Mouse (Mus musculus): ENCODE data around the gene Prr11.
"Not testable (repeated sequence)": the region's sequence is repeated elsewhere in the genome, so short reads cannot be mapped to it uniquely, and the experiment has no call there.

The Prr11 gene

GRCm38 (mm10) chr11:87108409-87108754 is at the start of gene Prr11:
Prr11 (minus strand) TSS chr11:87108708.
- DNase-seq (ENCODE audit: low spot score): no peak

GRCm38 (mm10) chr11:87158012-87158411 is 49.5 kb upstream of the Prr11 start:
- no peak for DNase-seq (ENCODE audit: low spot score)

- no peak for DNase-seq (ENCODE audit: low spot score)
Observed at GRCm38 (mm10) chr11:87136233-87136632, 27.7 kb upstream of the Prr11 start.

GRCm38 (mm10) chr11:87126824-87127816 is 18.6 kb upstream of the Prr11 start, which contains the start of gene Trim37:
Trim37 (plus strand) TSS chr11:87127077.
- DNase-seq (ENCODE audit: low spot score): peak; percentile 91

- no peak for DNase-seq (ENCODE audit: low spot score)
Observed at GRCm38 (mm10) chr11:87126281-87126823, 17.8 kb upstream of the Prr11 start.

DNA sequence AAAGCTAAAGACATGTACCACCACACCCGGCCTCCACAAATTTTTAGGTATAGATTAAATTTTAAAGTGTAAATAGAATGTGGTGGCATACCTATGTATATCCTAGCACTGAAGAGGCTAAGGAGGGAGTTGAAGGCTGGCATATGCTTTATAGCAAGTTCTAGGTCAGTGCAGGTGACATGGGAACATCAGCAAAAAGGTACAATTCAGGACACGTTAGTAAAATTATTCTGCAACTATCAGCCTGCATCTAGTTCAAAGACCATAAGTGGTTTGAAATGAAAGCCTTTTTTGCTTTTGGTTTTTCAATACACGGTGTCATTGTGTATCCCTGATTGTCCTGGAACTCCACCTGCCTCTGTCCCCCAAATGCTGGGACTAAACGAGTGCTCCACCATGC is 17.1 kb upstream of the Prr11 start:
- DNase-seq (ENCODE audit: low spot score): no peak

GRCm38 (mm10) chr11:87121864-87122263 is 13.4 kb upstream of the Prr11 start:
- no peak for DNase-seq (ENCODE audit: low spot score)

GRCm38 (mm10) chr11:87110172-87110909 is 1.8 kb upstream of the Prr11 start:
- no peak for DNase-seq (ENCODE audit: low spot score)

GRCm38 (mm10) chr11:87109519-87110171 is 1.1 kb upstream of the Prr11 start:
- DNase-seq (ENCODE audit: low spot score): no peak

DNA sequence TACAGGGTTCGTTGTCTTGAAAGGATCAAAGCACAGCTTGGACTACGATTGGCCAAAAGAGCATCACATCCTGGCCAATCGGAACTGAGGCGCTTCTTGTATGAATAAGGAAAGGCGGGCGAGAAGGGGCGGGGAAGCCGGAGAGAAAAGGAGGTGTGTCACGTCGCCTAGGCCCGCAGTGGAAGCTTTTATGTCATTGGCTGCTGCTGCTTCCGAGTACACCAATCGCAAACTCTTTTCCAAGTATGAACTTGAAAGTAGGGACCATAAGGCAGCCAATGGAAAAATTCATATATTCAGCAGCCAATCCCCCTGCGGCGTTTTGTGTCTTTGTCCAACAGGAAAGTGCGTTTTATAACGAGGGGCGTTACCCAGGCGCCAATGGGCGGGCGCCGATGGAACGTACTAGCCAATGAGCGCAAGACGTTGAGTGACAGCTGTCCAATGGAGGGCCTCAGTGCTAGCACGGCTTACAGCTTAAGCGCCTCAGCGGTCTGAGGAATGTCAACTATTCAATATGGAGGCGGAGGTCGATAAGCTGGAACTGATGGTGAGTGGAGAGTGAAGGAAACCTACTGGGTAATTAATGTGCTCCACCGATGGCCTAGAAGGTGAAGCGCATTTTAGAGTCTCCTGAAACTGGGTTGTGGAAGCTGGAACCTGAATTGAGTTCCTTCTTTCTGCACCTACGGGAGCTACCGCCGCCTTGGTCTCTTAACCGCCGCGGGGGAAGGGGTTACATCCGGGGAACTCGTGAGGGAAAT is 429 bp upstream of the Prr11 start, which contains the start of gene Ska2:
Gene Ska2 (plus strand): TSS at position 480 of the 764 bp plus-strand sequence.
- DNase-seq (ENCODE audit: low spot score): peak; percentile 99

GRCm38 (mm10) chr11:87087142-87087541 is 21.4 kb downstream of the Prr11 start:
- no peak for DNase-seq (ENCODE audit: low spot score)

GRCm38 (mm10) chr11:87086290-87086984 is 22.1 kb downstream of the Prr11 start, which contains the start of gene Smg8:
Smg8 (minus strand) TSS chr11:87086774.
- DNase-seq (ENCODE audit: low spot score): peak; percentile 87

DNA sequence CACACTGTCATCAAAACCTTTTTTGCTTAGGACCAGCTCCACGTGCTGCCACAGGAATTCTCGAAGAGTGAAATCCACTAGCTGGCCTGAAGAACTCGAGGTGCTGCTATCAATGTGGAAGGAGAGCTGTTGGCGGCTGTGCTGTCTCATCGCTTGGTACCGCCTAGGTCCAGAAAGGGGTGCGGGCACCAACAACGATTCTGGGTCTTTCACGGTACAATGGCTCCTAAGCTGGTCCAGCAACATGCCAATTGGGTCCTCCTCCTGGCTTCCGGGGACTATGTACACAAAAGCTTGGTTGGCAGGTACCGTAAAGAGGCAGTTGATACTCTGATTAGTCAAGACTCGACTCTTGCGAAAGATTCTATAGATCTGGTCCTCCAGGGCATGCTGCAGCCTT is 23.0 kb downstream of the Prr11 start:
- DNase-seq (ENCODE audit: low spot score): no peak

DNA sequence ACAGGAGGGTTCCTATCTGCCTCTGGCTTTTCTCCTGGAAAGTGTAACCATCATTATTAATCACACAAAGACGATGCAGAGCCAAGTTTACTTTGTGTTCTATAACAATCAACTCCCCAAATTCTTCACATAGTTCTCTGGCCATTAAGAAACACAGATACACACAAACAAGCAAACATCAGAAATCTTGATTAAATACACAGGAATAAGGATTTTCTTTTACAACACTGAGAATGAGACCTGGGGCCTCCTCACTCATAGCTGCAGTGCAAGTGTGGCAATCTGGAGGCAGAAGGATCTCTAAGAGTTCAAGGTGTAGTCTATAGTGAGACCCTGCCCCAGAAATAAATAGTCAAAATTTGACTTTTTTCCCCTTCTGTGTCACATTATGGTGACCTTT is 24.8 kb downstream of the Prr11 start:
- DNase-seq (ENCODE audit: low spot score): no peak

DNA sequence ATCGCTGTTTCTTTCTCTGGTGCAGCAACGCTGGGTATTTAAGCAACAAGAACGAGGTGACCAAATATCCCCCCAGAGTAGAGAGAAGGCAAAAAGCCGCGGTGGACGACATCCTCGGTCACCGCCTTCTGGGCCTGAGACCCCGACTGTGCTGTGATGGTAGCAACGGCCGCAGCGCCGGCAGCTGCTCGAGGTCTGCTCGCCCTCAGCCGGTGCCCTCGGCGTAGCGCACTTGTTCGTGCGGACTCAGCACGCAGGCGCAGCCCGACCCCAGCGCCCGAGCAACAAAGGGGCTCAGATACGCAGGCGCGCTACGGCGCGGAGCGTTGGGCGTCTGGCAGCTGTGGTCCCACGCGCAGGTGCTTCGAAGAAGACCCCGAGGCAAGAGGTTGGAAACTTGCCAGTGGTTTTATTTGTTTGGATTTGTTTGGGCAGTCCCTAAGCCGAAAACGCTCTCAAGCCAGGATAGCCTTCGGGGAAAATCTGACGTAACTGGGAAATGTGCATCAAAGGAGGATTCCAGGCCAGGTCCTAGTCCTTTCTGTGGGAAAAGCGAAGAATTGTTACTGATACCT is 34.6 kb downstream of the Prr11 start, which contains the start of gene Gdpd1:
Gene Gdpd1 (minus strand): TSS at position 197 of the 575 bp plus-strand sequence.
- DNase-seq (ENCODE audit: low spot score): peak; percentile 89

- peak; percentile 80 for DNase-seq (ENCODE audit: low spot score)
Observed at GRCm38 (mm10) chr11:87073343-87073865, 35.1 kb downstream of the Prr11 start.

DNA sequence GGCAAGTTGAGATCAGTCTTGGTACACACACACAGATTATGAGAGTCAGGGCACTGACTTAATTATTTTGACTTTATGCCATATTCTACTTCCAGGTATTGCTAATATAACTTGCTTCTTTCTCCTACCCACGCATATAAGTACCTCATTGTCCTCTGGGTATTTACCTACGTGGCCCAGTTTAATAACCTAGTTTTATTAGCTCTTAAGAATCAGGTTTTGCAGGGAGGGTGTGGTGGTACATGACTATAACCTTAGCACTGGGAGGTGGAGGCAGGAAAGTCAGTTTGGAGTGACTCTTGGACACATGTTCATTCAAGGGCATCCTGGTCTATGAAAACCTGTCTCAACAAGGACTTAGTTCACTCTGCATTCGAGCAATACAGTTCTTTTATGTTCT is 46.4 kb downstream of the Prr11 start:
- DNase-seq (ENCODE audit: low spot score): no peak

DNA sequence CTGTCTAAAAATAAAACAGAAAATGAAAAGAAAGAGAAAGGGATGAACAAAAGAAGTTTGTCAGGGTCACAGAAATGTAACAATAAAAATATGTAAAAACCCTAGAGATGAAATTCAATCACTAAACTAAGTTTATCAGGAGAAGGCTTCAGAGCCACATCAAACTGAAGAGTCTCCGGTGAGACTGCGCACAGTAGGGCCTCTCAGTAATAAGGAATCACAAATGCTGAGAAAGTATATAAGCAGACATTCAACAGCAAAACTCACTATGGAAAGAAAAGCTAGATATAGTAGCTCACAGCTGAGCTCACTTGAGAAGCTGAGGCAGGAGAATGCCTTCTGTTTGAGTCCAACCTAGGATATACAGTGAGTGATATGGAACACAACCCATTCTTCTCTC is 48.1 kb downstream of the Prr11 start:
- DNase-seq (ENCODE audit: low spot score): no peak

DNA sequence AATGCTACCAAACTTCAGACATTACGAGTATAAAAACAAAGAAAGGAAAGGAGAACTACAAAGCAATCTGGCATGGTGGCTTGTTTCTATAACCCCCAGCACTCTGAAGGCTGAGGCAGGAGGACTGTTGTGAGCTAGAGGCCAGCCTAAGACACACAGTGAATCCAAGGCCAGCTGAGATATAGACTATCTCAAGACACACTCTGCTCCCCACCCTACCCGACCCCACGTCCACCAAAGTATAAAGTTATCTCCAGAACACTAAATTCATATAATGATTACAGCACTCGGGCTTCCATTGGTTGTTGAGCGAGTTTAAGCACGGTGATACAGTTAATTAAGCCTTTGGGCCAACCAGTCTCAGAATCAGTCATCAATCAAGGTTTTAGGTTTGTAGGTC is 52.2 kb downstream of the Prr11 start:
- DNase-seq (ENCODE audit: low spot score): no peak

GRCm38 (mm10) chr11:87048900-87049299 is 59.6 kb downstream of the Prr11 start:
- DNase-seq (ENCODE audit: low spot score): not testable (repeated sequence)
